ENCODE assay signal across 14 mouse cellular contexts in genomic region chr6:71201925-71202324, GRCm38 (mm10). TPM values are rescaled to one million over a fixed set of nuclear protein-coding genes. Genes with fewer than 3 reads are reported as not detected.
"Had no signal": no experiment of that assay in that cellular context is flagged by ENCODE, and none has a peak within 500 bp of the region (broad histone marks: within the 10 kb centered on the region; RNA-seq: fewer than 3 reads in every experiment).

No protein-coding gene starts in this region.

- ATAC-seq: midbrain, embryonic 13.5 days had no signal

- H3K4me2 ChIP-seq: limb, embryonic 13.5 days; midbrain, embryonic 13.5 days; neural tube, embryonic 12.5 days; stomach, embryonic 15.5 days had no signal

- H3K4me1 ChIP-seq: midbrain, embryonic 13.5 days; neural tube, embryonic 12.5 days; stomach, embryonic 15.5 days had no signal

- H3K27ac ChIP-seq: layer of hippocampus, adult 2 months; limb, embryonic 13.5 days; midbrain, embryonic 13.5 days; neural tube, embryonic 12.5 days; stomach, embryonic 15.5 days had no signal

- H3K36me3 ChIP-seq: limb, embryonic 13.5 days; midbrain, embryonic 13.5 days; neural tube, embryonic 12.5 days; stomach, embryonic 15.5 days had no signal

- H3K9ac ChIP-seq: limb, embryonic 13.5 days; midbrain, embryonic 13.5 days; neural tube, embryonic 12.5 days; stomach, embryonic 15.5 days had no signal

- H3K27me3 ChIP-seq: limb, embryonic 13.5 days; midbrain, embryonic 13.5 days; neural tube, embryonic 12.5 days; stomach, embryonic 15.5 days had no signal

- H3K4me3 ChIP-seq: layer of hippocampus, adult 2 months; limb, embryonic 13.5 days; midbrain, embryonic 13.5 days; neural tube, embryonic 12.5 days; stomach, embryonic 15.5 days had no signal

- H3K9me3 ChIP-seq: limb, embryonic 13.5 days; midbrain, embryonic 13.5 days; neural tube, embryonic 12.5 days; stomach, embryonic 15.5 days had no signal

- DNase-seq: kidney, adult 18-20 months; kidney, postnatal 10 days; kidney, postnatal 4 days; left cerebral cortex, postnatal 4 days; lung, adult 18-20 months; retina, postnatal 1 day; right cerebral cortex, postnatal 4 days; thymus, adult 2 months; thymus, postnatal 25 days had no signal

RNA-seq across cellular contexts. Expression of gene Fabp1, which starts 2.3 kb away (rescaled TPM):
- polyA plus RNA-seq: midbrain, embryonic 13.5 days; neural tube, embryonic 12.5 days had no signal
